Mouse (Mus musculus): ENCODE data around the gene Hoxd4. TPM values are rescaled to one million over a fixed set of nuclear protein-coding genes. Genes with fewer than 3 reads are reported as not detected.

The Hoxd4 gene
- polyA plus RNA-seq, 1 experiment from 2014 or later = not detected

DNA sequence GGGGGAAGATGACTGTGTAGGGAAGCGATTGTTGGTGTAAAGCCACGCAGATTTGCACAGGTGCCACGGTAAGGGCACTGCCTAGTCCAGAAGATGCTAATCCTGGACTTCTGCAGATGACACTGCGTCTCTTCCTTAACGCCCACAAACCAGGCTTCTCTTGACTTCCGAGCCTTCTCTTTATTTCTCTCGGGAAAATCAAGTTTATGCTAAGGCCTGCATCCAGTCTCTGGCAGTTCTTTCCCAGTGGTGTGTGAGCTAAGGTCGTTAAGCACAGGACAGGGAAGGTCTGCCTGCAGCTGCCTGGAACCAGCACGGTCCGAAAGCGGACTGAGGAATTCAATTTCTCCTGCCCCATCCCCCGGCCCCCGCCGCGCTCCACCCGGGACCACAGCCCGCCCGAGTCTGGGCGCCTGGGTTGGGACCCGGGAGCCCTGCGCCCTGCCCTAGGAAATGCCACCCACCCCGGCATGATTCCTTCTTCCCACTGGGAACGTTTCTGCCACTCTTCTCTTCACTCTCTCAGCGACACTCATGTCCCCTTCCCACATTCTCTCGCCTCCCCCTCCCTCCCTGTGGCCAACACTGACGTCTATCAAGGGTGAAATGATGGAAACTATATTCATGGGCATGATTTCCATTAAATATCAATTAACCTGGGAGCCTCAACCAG, 7.9 kb upstream of the Hoxd4 start:
- H3K36me3 ChIP-seq (ENCODE audit: control insufficient read depth, insufficient read depth, low read length) = no peaks in the 10 kb centered on the region
- H3K4me3 ChIP-seq (ENCODE audit: low read depth, low read length) = no peak overlapping the region
- no peak overlapping the region for H3K4me2 ChIP-seq (ENCODE audit: low read length)
- peaks cover 63% of the 10 kb centered on the region for H3K27me3 ChIP-seq (ENCODE audit: control insufficient read depth, insufficient read depth, low read depth, low read length)
- no peaks in the 10 kb centered on the region for H3K9me3 ChIP-seq (replicated peaks; ENCODE audit: control insufficient read depth, low read length, poor library complexity, severe bottlenecking)
- peaks cover 7% of the 10 kb centered on the region for H3K4me1 ChIP-seq (ENCODE audit: control insufficient read depth, insufficient read depth, low read length)
- H3K9ac ChIP-seq (ENCODE audit: low read depth, low read length) = no peak overlapping the region
- ATAC-seq = no peak
- 1% methylated on average over 26 of the region's 26 CpGs for WGBS
- H3K27ac ChIP-seq (ENCODE audit: low read length) = no peak overlapping the region

DNA sequence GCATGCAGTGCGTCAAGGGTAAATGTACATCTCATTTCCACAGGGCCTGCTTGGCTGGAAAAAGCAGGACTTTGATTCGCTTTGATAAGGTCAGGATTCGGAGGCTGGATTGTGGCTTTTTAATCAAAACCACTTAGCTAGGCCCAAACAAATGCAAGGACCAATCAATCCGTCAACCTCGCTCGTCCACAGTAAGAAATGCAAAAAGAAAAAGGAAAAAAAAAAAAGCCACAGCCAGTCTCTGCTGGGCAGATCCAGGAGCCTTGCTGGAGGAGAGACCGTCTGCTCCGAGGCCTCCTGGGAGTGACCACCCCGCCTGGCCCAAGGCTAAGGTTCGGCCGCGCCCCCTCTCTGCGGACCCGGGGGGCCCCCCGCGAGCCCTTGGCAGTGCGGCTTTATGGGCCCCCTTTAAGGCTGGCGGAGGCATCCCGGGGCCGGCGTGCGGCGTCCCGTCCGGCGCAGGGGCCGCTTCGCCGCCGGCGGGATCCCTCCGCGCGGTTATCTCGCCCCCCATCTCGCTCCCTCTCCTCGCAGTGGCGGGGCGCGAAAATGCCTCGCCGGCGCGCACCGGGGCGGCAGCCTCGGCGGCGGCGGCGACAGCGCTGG, 7.2 kb upstream of the Hoxd4 start, which contains the start of gene Hoxd8:
Gene Hoxd8, plus strand, starts transcription at position 223 of the 606 bp plus-strand sequence.
- H3K4me2 ChIP-seq (ENCODE audit: low read length) = peak within 1 kb of the TSS; percentile 46
- H3K4me3 ChIP-seq (ENCODE audit: low read depth, low read length) = peak within 1 kb of the TSS; percentile 17
- peaks cover 68% of the 10 kb centered on the region for H3K27me3 ChIP-seq (ENCODE audit: control insufficient read depth, insufficient read depth, low read depth, low read length)
- no peak for ATAC-seq
- H3K4me1 ChIP-seq (ENCODE audit: control insufficient read depth, insufficient read depth, low read length) = peaks cover 7% of the 10 kb centered on the region
- no peak within 1 kb of the TSS for H3K27ac ChIP-seq (ENCODE audit: low read length)
- no peaks in the 10 kb centered on the region for H3K9me3 ChIP-seq (replicated peaks; ENCODE audit: control insufficient read depth, low read length, poor library complexity, severe bottlenecking)
- WGBS = under 1% methylated on average over 35 of the region's 52 CpGs
- no peaks in the 10 kb centered on the region for H3K36me3 ChIP-seq (ENCODE audit: control insufficient read depth, insufficient read depth, low read length)
- no peak within 1 kb of the TSS for H3K9ac ChIP-seq (ENCODE audit: low read depth, low read length)

DNA sequence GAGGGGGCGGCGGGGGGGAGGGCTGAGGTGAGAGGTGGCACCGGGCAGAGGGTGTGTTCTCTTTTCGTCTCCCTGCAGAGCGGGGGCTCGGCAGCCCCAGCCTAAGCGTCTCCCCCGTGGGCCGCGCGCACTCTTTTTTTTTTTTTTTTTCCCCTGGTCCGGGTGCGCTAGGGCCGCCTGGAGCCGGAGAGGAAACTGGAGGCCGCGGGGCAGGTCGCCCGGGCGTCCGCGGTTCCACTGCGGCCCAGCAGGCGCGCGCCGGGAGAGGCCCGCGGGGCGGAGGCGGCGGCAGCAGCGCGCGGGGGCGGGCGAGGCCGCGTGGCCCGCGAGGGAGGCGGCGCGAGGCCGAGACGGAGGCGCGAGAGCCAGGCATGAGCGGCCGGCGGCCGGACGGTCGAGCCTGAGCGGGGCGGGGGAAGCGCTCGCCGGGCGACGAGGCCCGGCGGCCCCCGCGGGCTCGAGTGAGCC, 6.7 kb upstream of the Hoxd4 start:
- WGBS = 1% methylated on average over 31 of the region's 66 CpGs
- no peaks in the 10 kb centered on the region for H3K9me3 ChIP-seq (replicated peaks; ENCODE audit: control insufficient read depth, low read length, poor library complexity, severe bottlenecking)
- ATAC-seq = no peak
- no peak overlapping the region for H3K27ac ChIP-seq (ENCODE audit: low read length)
- H3K4me1 ChIP-seq (ENCODE audit: control insufficient read depth, insufficient read depth, low read length) = peaks cover 7% of the 10 kb centered on the region
- no peaks in the 10 kb centered on the region for H3K36me3 ChIP-seq (ENCODE audit: control insufficient read depth, insufficient read depth, low read length)
- H3K4me3 ChIP-seq (ENCODE audit: low read depth, low read length) = peak overlapping the region; percentile 17
- H3K27me3 ChIP-seq (ENCODE audit: control insufficient read depth, insufficient read depth, low read depth, low read length) = peaks cover 68% of the 10 kb centered on the region
- H3K9ac ChIP-seq (ENCODE audit: low read depth, low read length) = no peak overlapping the region
- peak overlapping the region; percentile 46 for H3K4me2 ChIP-seq (ENCODE audit: low read length)

DNA sequence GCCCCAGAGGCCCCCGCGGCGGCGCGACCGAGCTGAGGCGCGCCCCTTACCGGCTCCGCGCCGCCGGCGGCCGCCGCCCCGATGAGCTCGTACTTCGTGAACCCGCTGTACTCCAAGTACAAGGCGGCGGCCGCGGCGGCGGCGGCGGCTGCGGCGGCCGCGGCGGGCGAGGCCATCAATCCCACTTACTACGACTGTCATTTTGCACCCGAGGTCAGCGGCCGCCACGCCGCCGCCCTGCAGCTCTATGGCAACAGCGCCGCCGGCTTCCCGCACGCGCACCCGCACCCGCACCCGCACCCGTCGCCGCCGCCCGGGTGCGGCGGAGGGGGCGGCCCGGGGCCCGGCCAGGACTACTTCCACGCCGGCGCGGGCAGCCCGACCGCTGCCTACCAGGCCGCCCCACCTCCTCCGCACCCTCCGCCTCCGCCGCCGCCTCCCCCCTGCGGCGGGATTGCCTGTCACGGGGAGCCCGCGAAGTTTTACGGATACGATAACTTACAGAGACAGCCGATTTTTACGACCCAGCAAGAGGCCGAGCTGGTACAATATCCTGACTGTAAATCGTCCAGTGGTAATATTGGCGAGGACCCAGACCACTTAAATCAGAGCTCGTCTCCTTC, 6.2 kb upstream of the Hoxd4 start:
- Histone ChIP-seq H3K4me2 (ENCODE audit: low read length) (peak overlapping the region; percentile 46), H3K9me3 (replicated peaks; ENCODE audit: control insufficient read depth, low read length, poor library complexity, severe bottlenecking) (no peaks in the 10 kb centered on the region), H3K9ac (ENCODE audit: low read depth, low read length) (no peak overlapping the region), H3K27me3 (ENCODE audit: control insufficient read depth, insufficient read depth, low read depth, low read length) (peaks cover 68% of the 10 kb centered on the region), H3K27ac (ENCODE audit: low read length) (no peak overlapping the region), H3K4me1 (ENCODE audit: control insufficient read depth, insufficient read depth, low read length) (peaks cover 7% of the 10 kb centered on the region), H3K36me3 (ENCODE audit: control insufficient read depth, insufficient read depth, low read length) (no peaks in the 10 kb centered on the region), H3K4me3 (ENCODE audit: low read depth, low read length) (peak overlapping the region; percentile 17)
- no peak for ATAC-seq
- WGBS = 1% methylated on average over 46 of the region's 85 CpGs

DNA sequence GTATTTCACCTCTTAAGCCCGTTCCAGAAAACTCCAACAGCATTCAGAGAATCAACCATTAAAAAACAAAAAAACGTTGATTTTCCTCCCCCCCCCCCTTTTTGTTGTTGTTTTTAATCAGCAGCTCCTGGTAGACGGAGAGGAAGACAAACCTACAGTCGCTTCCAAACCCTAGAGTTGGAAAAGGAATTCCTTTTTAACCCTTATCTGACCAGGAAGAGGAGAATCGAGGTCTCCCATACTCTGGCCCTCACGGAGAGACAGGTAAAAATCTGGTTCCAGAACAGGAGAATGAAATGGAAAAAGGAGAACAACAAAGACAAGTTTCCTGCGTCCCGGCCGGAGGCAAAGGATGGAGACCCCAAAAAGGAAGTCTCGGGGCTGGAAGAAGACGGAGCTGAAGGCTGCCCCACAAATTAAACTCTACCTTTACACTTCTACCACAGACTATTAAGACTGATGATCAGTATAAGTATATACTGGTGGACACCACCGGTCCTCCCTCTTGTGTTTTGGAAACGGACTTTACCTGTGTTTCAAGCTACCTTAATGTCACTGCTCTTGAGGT, 5.3 kb upstream of the Hoxd4 start:
- no peaks in the 10 kb centered on the region for H3K36me3 ChIP-seq (ENCODE audit: control insufficient read depth, insufficient read depth, low read length)
- no peak for ATAC-seq
- peaks cover 66% of the 10 kb centered on the region for H3K27me3 ChIP-seq (ENCODE audit: control insufficient read depth, insufficient read depth, low read depth, low read length)
- H3K4me1 ChIP-seq (ENCODE audit: control insufficient read depth, insufficient read depth, low read length) = peaks cover 7% of the 10 kb centered on the region
- 1% methylated on average over 13 of the region's 13 CpGs for WGBS
- H3K9ac ChIP-seq (ENCODE audit: low read depth, low read length) = no peak overlapping the region
- H3K4me2 ChIP-seq (ENCODE audit: low read length) = no peak overlapping the region
- H3K9me3 ChIP-seq (replicated peaks; ENCODE audit: control insufficient read depth, low read length, poor library complexity, severe bottlenecking) = no peaks in the 10 kb centered on the region
- no peak overlapping the region for H3K27ac ChIP-seq (ENCODE audit: low read length)
- H3K4me3 ChIP-seq (ENCODE audit: low read depth, low read length) = no peak overlapping the region

DNA sequence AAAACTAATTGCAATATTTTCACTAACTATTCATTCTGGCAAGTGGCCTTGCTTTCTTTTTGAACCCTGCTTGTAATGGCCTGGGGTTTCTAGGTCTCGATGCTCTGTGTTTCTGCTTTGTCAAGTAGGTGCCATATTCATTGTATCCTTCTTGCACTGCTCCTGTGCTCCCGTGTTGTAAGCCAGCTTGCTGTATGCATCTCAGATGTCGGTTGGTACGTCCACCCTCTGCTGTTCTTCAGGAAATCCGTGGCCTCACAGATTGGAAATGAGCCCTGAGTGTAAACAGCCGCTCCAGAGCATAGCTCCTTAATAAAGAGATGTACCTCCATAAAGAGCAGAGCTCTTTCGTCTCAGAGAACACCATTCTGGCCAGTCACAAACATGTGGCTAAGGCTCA, 4.1 kb upstream of the Hoxd4 start:
- no peak overlapping the region for H3K27ac ChIP-seq (ENCODE audit: low read length)
- peaks cover 70% of the 10 kb centered on the region for H3K27me3 ChIP-seq (ENCODE audit: control insufficient read depth, insufficient read depth, low read depth, low read length)
- no peak for ATAC-seq
- WGBS = 5% methylated on average over 7 of the region's 7 CpGs
- H3K36me3 ChIP-seq (ENCODE audit: control insufficient read depth, insufficient read depth, low read length) = no peaks in the 10 kb centered on the region
- no peaks in the 10 kb centered on the region for H3K9me3 ChIP-seq (replicated peaks; ENCODE audit: control insufficient read depth, low read length, poor library complexity, severe bottlenecking)
- peaks cover 13% of the 10 kb centered on the region for H3K4me1 ChIP-seq (ENCODE audit: control insufficient read depth, insufficient read depth, low read length)
- no peak overlapping the region for H3K9ac ChIP-seq (ENCODE audit: low read depth, low read length)
- H3K4me3 ChIP-seq (ENCODE audit: low read depth, low read length) = no peak overlapping the region
- no peak overlapping the region for H3K4me2 ChIP-seq (ENCODE audit: low read length)

DNA sequence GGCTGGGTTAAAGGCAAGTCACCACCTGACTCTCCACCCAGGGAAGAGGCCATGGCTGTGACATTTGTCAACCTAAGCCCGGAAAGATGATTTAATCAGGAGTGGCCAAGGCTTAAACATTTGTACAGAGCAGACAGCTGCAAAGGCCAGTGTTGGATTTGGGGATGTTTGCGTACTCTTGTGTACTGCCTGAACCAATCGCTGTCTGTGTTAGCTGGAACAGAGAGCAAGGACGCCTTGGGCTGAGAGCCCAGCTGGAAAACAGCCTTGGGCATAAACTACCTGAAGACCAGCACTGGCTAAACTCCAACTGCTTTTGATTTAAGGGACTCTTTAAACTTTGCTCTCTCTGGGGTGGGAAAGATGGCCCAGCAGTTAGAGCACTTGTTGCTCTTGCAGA, 3.1 kb upstream of the Hoxd4 start:
- Histone ChIP-seq H3K27ac (ENCODE audit: low read length) (no peak overlapping the region), H3K4me3 (ENCODE audit: low read depth, low read length) (no peak overlapping the region), H3K9me3 (replicated peaks; ENCODE audit: control insufficient read depth, low read length, poor library complexity, severe bottlenecking) (no peaks in the 10 kb centered on the region), H3K4me1 (ENCODE audit: control insufficient read depth, insufficient read depth, low read length) (peaks cover 13% of the 10 kb centered on the region), H3K9ac (ENCODE audit: low read depth, low read length) (no peak overlapping the region), H3K36me3 (ENCODE audit: control insufficient read depth, insufficient read depth, low read length) (no peaks in the 10 kb centered on the region), H3K27me3 (ENCODE audit: control insufficient read depth, insufficient read depth, low read depth, low read length) (peaks cover 69% of the 10 kb centered on the region), H3K4me2 (ENCODE audit: low read length) (no peak overlapping the region)
- 7% methylated on average over 4 of the region's 4 CpGs for WGBS
- no peak for ATAC-seq

DNA sequence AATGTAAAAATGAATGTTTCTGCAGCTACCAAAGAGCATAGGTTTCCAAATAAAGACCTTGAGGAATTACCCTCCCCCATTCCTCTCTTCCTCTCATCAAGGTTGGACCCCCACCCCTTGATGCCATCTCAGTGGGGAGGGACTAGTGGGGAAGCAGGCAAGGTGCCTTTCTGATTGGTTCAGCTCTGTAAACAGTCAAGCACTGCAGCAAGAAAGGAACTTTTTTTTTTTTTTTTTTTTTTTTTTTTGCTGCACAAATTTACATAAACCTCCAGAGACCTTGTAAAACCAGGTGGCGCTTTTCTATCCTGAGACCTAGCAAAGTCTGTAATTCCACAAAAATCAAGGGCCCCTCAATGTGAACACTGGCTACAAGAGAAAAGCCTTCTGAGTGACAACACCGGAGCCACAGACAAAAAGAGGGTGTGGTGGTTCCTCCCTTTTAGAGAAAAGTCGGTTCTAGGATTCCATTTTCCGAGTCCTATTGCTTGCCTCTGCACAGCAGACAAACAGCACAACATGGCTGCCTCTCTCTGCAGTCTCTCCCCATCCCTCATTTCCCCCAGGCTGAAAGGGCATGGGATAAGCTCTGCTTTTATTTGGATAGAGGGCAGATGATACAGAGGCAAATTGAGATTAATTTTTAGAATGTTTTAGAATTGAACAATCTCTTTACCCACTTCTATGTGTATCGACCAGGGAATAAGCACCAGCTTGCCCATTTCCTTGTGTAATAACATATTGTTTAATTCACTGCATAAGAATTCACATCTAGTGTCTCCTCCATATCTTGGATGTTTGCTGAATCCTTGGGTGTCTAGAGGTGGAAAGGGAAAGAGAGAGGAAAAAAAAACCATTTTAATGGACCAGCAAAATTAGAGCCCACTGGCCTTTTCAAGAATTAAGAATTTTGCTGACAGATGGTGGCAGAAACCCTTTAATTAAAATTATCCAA, 2.0 kb upstream of the Hoxd4 start:
- Histone ChIP-seq H3K9me3 (replicated peaks; ENCODE audit: control insufficient read depth, low read length, poor library complexity, severe bottlenecking) (no peaks in the 10 kb centered on the region), H3K27ac (ENCODE audit: low read length) (no peak overlapping the region), H3K36me3 (ENCODE audit: control insufficient read depth, insufficient read depth, low read length) (no peaks in the 10 kb centered on the region), H3K4me2 (ENCODE audit: low read length) (no peak overlapping the region), H3K9ac (ENCODE audit: low read depth, low read length) (no peak overlapping the region), H3K4me3 (ENCODE audit: low read depth, low read length) (no peak overlapping the region), H3K27me3 (ENCODE audit: control insufficient read depth, insufficient read depth, low read depth, low read length) (peaks cover 61% of the 10 kb centered on the region), H3K4me1 (ENCODE audit: control insufficient read depth, insufficient read depth, low read length) (peaks cover 13% of the 10 kb centered on the region)
- no peak for ATAC-seq
- 2% methylated on average over 5 of the region's 5 CpGs for WGBS

Measured in midbrain, embryonic 16.5 days (tissue).